Mouse (Mus musculus) right cerebral cortex, postnatal 14 days (tissue): ENCODE data around the gene Calm3.

Source experiments
- DNase-seq: peaks from one replicate; pipeline ENCODE4 v3.0.0; 2022

Gene Calm3

DNA sequence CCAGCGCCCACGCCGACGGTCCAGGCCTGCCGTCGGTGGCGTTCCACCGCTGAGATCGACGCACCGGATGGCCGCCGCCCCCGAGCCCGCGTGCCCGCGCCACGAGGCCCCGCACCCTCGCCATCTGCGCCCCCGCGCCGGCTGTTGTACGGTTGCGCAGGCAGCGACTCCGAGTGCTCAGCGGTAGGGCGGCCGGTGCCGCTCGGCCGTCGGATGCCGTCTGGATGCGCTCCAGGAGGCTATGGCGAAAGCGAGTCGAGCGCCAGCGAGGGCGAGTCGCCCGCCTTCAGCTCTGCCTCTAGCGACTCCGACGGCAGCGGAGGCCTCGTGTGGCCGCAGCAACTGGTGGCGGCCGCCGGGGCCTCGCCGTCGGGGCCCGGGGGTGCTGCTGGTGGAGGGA lies 38.0 kb downstream of the Calm3 start:
- no peak for DNase-seq

DNA sequence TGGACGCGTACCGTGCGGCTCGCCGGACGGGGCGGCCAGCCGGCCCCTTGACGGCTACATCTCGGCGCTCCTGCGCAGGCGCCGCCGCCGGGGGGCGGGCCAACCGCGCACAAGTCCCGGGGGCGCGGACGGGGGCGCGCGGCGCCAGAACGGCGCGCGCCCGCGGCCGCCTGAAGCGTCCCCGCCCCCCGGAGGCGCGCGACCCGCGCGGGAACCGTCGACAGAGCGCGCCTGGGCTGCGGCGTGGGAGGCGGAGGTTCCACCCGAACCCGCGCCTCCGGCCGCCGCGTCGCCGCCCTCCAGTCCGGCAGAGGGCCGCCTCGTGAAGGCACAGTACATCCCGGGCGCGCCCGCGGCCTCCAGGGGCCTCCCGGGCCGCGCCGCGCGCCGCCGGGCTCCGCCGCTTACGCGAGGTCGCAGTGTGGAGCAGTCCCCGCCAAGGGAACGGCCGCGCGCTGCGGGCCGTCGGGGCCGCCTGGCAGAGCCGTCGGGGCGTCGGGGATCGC lies 38.6 kb downstream of the Calm3 start:
- DNase-seq, result no peak

- DNase-seq, result no peak
Measured at GRCm38 (mm10) chr7:16884334-16884733, 39.6 kb downstream of the Calm3 start.

DNA sequence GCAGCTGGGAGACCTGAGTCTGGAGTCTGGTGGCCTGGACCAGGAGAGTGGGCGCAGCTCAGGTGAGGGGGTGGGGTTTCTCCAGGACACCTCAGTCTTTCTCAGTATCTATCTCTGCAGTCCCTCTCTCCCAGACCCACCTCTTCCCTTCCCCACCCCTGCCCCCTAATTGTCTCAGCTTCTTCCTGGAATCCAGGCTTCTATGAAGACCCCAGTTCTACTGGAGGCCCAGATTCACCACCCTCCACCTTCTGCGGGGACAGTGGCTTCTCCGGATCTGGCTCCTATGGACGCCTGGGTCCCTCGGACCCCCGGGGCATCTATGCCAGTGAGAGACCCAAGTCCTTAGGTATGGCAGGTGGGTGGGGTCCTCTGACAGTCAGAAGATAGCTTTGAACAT lies 40.8 kb downstream of the Calm3 start:
- no peak for DNase-seq

GRCm38 (mm10) chr7:16880615-16881014 lies 43.3 kb downstream of the Calm3 start:
- DNase-seq, result no peak

GRCm38 (mm10) chr7:16879796-16880547 lies 43.9 kb downstream of the Calm3 start:
- DNase-seq, result no peak

GRCm38 (mm10) chr7:16877717-16878116 lies 46.2 kb downstream of the Calm3 start:
- no peak for DNase-seq

- no peak for DNase-seq
Measured at GRCm38 (mm10) chr7:16876608-16877007, 47.3 kb downstream of the Calm3 start.

- DNase-seq, result no peak
Measured at GRCm38 (mm10) chr7:16876006-16876405, 47.9 kb downstream of the Calm3 start.

DNA sequence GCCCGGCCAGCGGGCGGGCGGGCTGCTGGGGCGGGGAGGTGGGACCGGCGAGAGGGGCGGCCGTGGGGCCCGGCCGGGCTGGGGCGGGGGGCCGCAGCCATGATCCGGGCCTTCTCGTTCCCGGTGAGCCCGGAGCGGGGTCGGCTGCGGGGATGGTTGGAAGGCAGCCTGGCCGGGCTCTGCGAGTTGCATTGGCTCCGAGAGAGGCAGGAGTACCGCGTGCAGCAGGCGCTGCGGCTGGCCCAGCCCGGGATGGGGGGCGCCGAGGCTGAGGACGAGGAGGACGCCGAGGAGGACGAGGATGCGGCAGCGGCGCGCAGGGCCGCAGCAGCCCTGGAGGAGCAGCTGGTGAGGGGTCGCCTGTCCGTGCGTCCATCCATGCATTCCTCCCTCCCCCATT lies 48.6 kb downstream of the Calm3 start:
- DNase-seq, result no peak

- DNase-seq, result no peak
Measured at GRCm38 (mm10) chr7:16875310-16875325, 48.8 kb downstream of the Calm3 start, which contains the start of gene Dact3. Dact3 (plus strand) TSS chr7:16875317.

- DNase-seq, result peak; percentile 99
Measured at GRCm38 (mm10) chr7:16874756-16875309, 49.1 kb downstream of the Calm3 start.

- peak; percentile 72 for DNase-seq
Measured at GRCm38 (mm10) chr7:16874190-16874589, 49.7 kb downstream of the Calm3 start.

DNA sequence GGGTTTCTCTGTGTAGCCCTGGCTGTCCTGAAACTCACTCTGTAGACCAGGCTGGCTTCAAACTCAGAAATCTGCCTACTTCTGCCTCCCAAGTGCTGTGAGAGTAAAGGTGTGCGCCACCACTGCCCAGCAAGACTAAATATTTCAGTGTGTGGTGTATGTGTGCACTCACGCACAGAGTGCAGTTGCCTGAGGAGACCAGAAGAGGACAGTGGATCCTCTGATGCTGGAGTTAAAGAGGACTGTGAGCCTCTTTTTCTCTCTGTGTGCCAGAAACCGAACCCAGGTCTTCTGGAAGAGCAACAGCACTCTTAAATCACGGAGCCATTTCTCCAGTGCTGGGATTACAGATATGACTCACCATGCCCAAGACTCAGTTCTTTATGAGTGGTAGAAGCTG lies 50.5 kb downstream of the Calm3 start:
- DNase-seq, result no peak

GRCm38 (mm10) chr7:16872478-16872877 lies 51.4 kb downstream of the Calm3 start:
- no peak for DNase-seq

GRCm38 (mm10) chr7:16871600-16871999 lies 52.3 kb downstream of the Calm3 start:
- no peak for DNase-seq

- peak; percentile 82 for DNase-seq
Measured at GRCm38 (mm10) chr7:16869497-16869896, 54.4 kb downstream of the Calm3 start.

DNA sequence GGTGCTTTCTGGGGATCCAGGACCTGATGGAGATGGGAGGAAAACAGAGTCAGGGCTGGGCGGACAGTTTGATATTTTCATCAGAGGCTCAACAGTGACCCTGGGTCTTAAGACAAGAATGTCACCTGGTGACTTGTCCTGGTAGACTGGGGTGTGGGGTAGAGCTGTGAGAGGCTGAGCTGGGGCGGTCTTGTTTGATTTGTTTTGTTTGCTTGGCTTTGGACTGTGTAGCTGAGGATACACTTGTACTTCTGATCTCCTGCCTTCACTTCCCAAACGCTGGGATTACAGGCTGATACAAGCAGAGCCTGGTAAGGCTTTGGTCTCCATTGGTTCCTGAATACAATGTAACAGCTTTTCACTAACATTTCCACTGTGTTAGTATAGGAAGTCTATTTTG lies 56.4 kb downstream of the Calm3 start:
- no peak for DNase-seq
